Mouse (Mus musculus) liver, embryonic 14.5 days (tissue): ENCODE data around the gene Frmd4a. TPM values are rescaled to one million over a fixed set of nuclear protein-coding genes. Genes with fewer than 3 reads are reported as not detected.
A peak's percentile ranks its signal among the peaks of the same experiment; 100 is the strongest.

ENCODE experiments used
- ATAC-seq: fragments of 200-750 bp; cut with Nextera tagmentation; 2 replicates; pipeline ENCODE4 v1.8.0; 2017; ENCODE audit warnings: moderate number of reproducible peaks, mild to moderate bottlenecking, moderate library complexity; ENCODE audit not compliant: insufficient read depth
- DNase-seq, 3 experiments: peaks; one replicate each; pipeline ENCODE4 v3.0.0-alpha.2; 2012 to 2013; ENCODE audit warnings: low read depth in 3 of 3, low spot score in 3 of 3
- H3K27ac ChIP-seq: fragments of 300-500 bp; sonication (generic); 2 replicates; pipeline ENCODE4 v1.5.1; 2014; ENCODE audit warnings: moderate library complexity, mild to moderate bottlenecking, control low read depth, inconsistent platforms
- H3K27me3 ChIP-seq: fragments of 300-500 bp; sonication (generic); 2 replicates; pipeline ENCODE4 v1.6.1; 2014; ENCODE audit warnings: mild to moderate bottlenecking, low read length, moderate library complexity; ENCODE audit not compliant: control insufficient read depth, insufficient read depth
- H3K36me3 ChIP-seq: fragments of 300-500 bp; sonication (generic); replicated peaks from 2 replicates; pipeline ENCODE4 v1.6.1; 2014; ENCODE audit warnings: low read depth; ENCODE audit not compliant: control insufficient read depth, insufficient read depth
- H3K4me1 ChIP-seq, 2 experiments: fragments of 200-500 bp in 1 of 2; fragments of 300-500 bp in 1 of 2; sonication (generic) in 1 of 2; replicated peaks; 2 replicates each; pipeline ENCODE4 v1.6.1; 2012 to 2014; ENCODE audit warnings: antibody characterized with exemption in 1 of 2, inconsistent platforms in 1 of 2, low read length in 1 of 2; ENCODE audit not compliant: control insufficient read depth in 2 of 2, insufficient read depth in 2 of 2
- H3K4me2 ChIP-seq: fragments of 300-500 bp; sonication (generic); 2 replicates; pipeline ENCODE4 v1.6.1; 2014; ENCODE audit warnings: low read depth, mild to moderate bottlenecking, control low read depth, moderate library complexity
- H3K4me3 ChIP-seq, 2 experiments: fragments of 200-500 bp in 1 of 2; fragments of 300-500 bp in 1 of 2; sonication (generic) in 1 of 2; 2 replicates each; pipeline ENCODE4 v1.5.1; 2012 to 2014; ENCODE audit warnings: low read depth in 2 of 2, low read length in 2 of 2, mild to moderate bottlenecking in 2 of 2, control low read depth in 1 of 2, inconsistent platforms in 1 of 2, moderate library complexity in 1 of 2; ENCODE audit not compliant: insufficient read depth in 1 of 2
- H3K9ac ChIP-seq: fragments of 300-500 bp; sonication (generic); replicated peaks from 2 replicates; pipeline ENCODE4 v1.6.1; 2014; ENCODE audit warnings: mild to moderate bottlenecking, control low read depth, moderate library complexity
- H3K9me3 ChIP-seq: fragments of 300-500 bp; sonication (generic); 2 replicates; pipeline ENCODE4 v1.6.1; 2016; ENCODE audit warnings: low read length, mixed read lengths; ENCODE audit not compliant: control insufficient read depth
- CTCF ChIP-seq: IDR thresholded peaks from 2 replicates; pipeline ENCODE4 v1.5.1; 2016; ENCODE audit warnings: antibody characterized with exemption, low read depth, control low read depth
- EP300 ChIP-seq: IDR thresholded peaks from 2 replicates; pipeline ENCODE4 v1.6.1; 2016; ENCODE audit warnings: antibody characterized with exemption, low read depth
- WGBS: fragments of 180-500 bp; shearing (Covaris S2); extraction: QIAGEN DNeasy Blood & Tissue Kit; methylation state at CpG from one replicate; pipeline ENCODE4 v1.1.7; 2014; ENCODE audit not compliant: insufficient replicate concordance; 5-methylcytosine and 5-hydroxymethylcytosine counted together
- polyA plus RNA-seq, 2 experiments: library from polyadenylated mRNA; depleted of rRNA in 1 of 2; stranded (reverse) in 1 of 2; unstranded in 1 of 2; fragments of >200 nt; fragmentation: Nextera tagmentation in 1 of 2; extraction: Ambion mirVana in 1 of 2; gene quantifications; 2 replicates each; pipeline versions ENCODE4 v1.2.1 to v1.2.3; 2012 to 2014

Gene Frmd4a
- polyA plus RNA-seq, 2 experiments, result 11.0 to 11.2 TPM

DNA sequence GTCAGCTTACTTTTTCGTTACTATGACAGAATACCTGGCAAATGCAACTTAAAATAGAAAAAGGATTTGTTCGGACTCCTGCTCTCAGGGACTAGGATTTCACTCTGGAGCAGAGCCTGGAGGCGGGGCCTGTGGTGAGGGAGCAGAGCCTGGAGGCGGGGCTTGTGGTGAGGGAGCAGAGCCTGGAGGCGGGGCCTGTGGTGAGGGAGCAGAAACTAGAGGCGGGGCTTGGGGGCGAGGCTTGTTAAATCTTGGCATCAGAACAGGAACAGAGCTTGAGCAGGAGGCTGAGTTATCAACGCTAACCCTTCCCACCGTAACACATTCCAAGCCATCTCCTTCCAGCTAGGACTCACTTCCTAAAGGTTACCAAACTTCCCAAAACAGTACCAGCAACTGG is 575.9 kb downstream of the Frmd4a start:
- Histone ChIP-seq H3K9me3 (no peaks in the 10 kb centered on the region), H3K9ac (no peak overlapping the region), H3K4me3 (no peak overlapping the region), H3K27ac (no peak overlapping the region), H3K36me3 (peaks cover 96% of the 10 kb centered on the region), H3K4me1 (peaks cover 0 to 6% of the 10 kb centered on the region in 2 experiments; a peak in 2 of 4 replicates), H3K27me3 (no peaks in the 10 kb centered on the region), H3K4me2 (no peak overlapping the region)
- DNase-seq, result peak; percentile 12 to 58 (median 43)
- peak; percentile 71 for ATAC-seq
- WGBS, result 14% methylated on average over 9 of the region's 9 CpGs
- TF ChIP-seq CTCF (no peak), EP300 (no peak)

- 85% methylated on average over 3 of the region's 3 CpGs for WGBS
- Histone ChIP-seq H3K4me1 (peaks cover 0 to 6% of the 10 kb centered on the region in 2 experiments; a peak in 2 of 4 replicates), H3K4me3 (no peak overlapping the region), H3K4me2 (no peak overlapping the region), H3K9ac (no peak overlapping the region), H3K36me3 (peaks cover 93% of the 10 kb centered on the region), H3K27me3 (no peaks in the 10 kb centered on the region), H3K27ac (no peak overlapping the region), H3K9me3 (no peaks in the 10 kb centered on the region)
- ATAC-seq, result no peak
- no peak for DNase-seq
- TF ChIP-seq EP300 (no peak), CTCF (no peak)
These were observed 576.4 kb downstream of the Frmd4a start for GRCm38 (mm10) chr2:4593878-4594387.

GRCm38 (mm10) chr2:4596992-4597391 is 579.5 kb downstream of the Frmd4a start:
- 86% methylated on average over 7 of the region's 7 CpGs for WGBS
- Histone ChIP-seq H3K36me3 (peaks cover 85% of the 10 kb centered on the region), H3K4me2 (no peak overlapping the region), H3K4me3 (no peak overlapping the region), H3K27me3 (no peaks in the 10 kb centered on the region), H3K9ac (no peak overlapping the region), H3K27ac (no peak overlapping the region), H3K9me3 (no peaks in the 10 kb centered on the region), H3K4me1 (peaks cover 0 to 6% of the 10 kb centered on the region in 2 experiments; a peak in 2 of 4 replicates)
- ATAC-seq, result no peak
- no peak for TF ChIP-seq CTCF
- no peak for TF ChIP-seq EP300
- no peak for DNase-seq

DNA sequence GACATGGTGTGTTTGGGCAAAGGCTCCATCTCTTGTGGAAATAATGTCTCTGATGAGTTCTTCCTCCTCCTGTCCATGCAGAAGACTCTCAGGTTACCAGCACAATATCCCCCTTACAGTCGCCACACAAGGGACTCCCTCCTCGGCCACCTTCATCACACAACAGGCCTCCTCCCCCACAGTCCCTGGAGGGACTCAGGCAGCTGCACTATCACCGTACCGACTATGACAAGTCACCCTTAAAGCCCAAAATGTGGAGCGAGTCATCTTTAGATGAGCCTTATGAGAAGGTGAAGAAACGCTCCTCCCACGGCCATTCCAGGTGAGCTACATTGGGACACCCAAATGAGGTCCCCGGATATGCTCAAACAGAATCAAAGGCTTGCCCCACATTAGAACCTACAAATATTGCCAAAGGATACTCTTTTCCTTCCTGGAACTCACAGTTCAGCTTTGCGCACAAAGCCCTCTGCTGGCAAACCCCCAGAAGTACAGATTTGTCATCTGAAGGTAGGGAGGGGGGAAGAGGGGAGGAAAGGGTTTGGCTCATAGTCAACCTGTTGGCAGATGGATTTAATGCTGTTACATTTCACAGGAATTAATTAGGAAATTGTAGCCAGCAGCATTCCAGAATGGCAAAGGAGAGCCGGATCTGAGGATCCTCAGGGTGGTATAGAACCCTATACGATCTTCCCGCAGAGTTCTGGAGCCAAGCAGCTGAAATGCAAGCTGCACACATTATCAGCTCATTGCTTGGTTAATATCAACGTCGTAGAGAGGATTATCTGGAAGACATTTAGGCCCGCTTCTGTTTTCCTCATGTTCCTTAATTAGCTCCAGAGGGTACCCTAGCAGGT is 583.7 kb downstream of the Frmd4a start:
- Histone ChIP-seq H3K4me1 (no peaks in the 10 kb centered on the region), H3K4me2 (no peak overlapping the region), H3K4me3 (no peak overlapping the region), H3K9ac (no peak overlapping the region), H3K9me3 (no peaks in the 10 kb centered on the region), H3K36me3 (peaks cover 86% of the 10 kb centered on the region), H3K27ac (no peak overlapping the region), H3K27me3 (no peaks in the 10 kb centered on the region)
- WGBS, result 72% methylated on average over 15 of the region's 15 CpGs
- no peak for TF ChIP-seq EP300
- peak; percentile 78 for TF ChIP-seq CTCF
- peak; percentile 31; the same call in 1 of the 2 replicates for ATAC-seq
- peak; percentile 10 to 28 (median 16) for DNase-seq

DNA sequence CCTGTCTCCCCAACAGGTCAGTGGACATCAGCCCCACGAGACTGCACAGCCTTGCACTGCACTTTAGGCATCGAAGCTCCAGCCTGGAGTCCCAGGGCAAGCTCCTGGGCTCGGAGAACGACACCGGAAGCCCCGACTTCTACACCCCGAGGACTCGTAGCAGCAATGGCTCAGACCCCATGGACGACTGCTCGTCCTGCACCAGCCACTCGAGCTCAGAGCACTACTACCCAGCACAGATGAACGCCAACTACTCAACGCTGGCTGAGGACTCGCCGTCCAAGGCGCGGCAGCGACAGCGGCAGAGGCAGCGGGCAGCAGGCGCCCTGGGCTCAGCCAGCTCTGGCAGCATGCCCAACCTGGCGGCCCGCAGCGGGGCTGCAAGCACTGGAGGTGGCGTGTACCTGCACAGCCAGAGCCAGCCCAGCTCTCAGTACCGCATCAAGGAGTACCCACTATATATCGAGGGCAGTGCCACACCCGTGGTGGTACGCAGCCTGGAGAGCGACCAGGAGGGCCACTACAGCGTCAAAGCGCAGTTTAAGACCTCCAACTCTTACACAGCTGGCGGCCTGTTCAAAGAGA is 585.9 kb downstream of the Frmd4a start:
- Histone ChIP-seq H3K36me3 (peaks cover 86% of the 10 kb centered on the region), H3K27ac (no peak overlapping the region), H3K4me3 (no peak overlapping the region), H3K4me2 (no peak overlapping the region), H3K27me3 (no peaks in the 10 kb centered on the region), H3K9ac (no peak overlapping the region), H3K4me1 (no peaks in the 10 kb centered on the region), H3K9me3 (no peaks in the 10 kb centered on the region)
- DNase-seq (no peak), ATAC-seq (no peak)
- TF ChIP-seq EP300, result no peak
- no peak for TF ChIP-seq CTCF
- 94% methylated on average over 33 of the region's 33 CpGs for WGBS
